Mouse (Mus musculus) E14TG2a.4 (cell line): ENCODE measurements at regions not wholly inside any gene's neighbourhood (a gene's known extent, or its start where the extent isn't known, plus 50 kb on each side); places are given as distances from the start of the nearest gene placed in this dataset.

Source experiments
- CTCF ChIP-seq: conservative IDR thresholded peaks from 2 replicates; pipeline ENCODE4 v1.5.1; 2014; ENCODE audit warnings: low read length
- NANOG ChIP-seq: IDR thresholded peaks from 2 replicates; pipeline ENCODE4 v1.6.1; 2014; ENCODE audit warnings: borderline replicate concordance, low read length, mixed read lengths

- no peak for TF ChIP-seq CTCF
- TF ChIP-seq NANOG = no peak
These were observed 61.2 kb upstream of the Gm10260 start for GRCm38 (mm10) chr13:97821630-97822029.
